Mouse (Mus musculus) heart, embryonic 16.5 days (tissue): ENCODE results near the gene Bet1l. TPM values are rescaled to one million over a fixed set of nuclear protein-coding genes. Genes with fewer than 3 reads are reported as not detected.

Experiments used
- polyA plus RNA-seq: library from polyadenylated mRNA; unstranded; fragments of >200 nt; fragmentation: Nextera tagmentation; extraction: Ambion mirVana; gene quantifications from 2 replicates; pipeline ENCODE4 v1.2.1, GENCODE M21; 2015

Bet1l gene
- polyA plus RNA-seq, 1 experiment from 2014 or later: 39.5 TPM

Other genes starting within 250 kb of the Bet1l start
- gene Olfr61, start 228.6 kb downstream of the Bet1l start, polyA plus RNA-seq: not detected in 2 replicates
- not detected in 2 replicates for gene Olfr53, start 211.1 kb downstream of the Bet1l start, polyA plus RNA-seq
- not detected in 2 replicates for gene Olfr539, start 197.6 kb downstream of the Bet1l start, polyA plus RNA-seq
- not detected in 2 replicates for gene Olfr45, start 175.6 kb downstream of the Bet1l start, polyA plus RNA-seq
- gene Olfr541, start 160.3 kb downstream of the Bet1l start, polyA plus RNA-seq: not detected in 2 replicates
- not detected in 2 replicates for gene Cyp2e1, start 93.8 kb downstream of the Bet1l start, polyA plus RNA-seq
- 0.14 and 0.34 TPM in 2 replicates for gene Syce1, start 69.7 kb downstream of the Bet1l start, polyA plus RNA-seq
- gene Zfp941, start 35.4 kb downstream of the Bet1l start, polyA plus RNA-seq: 0.74 and 0.93 TPM in 2 replicates
- gene Urah, start 22.6 kb downstream of the Bet1l start, polyA plus RNA-seq: 1.0 and 1.1 TPM in 2 replicates
- gene Scgb1c1, start 12.0 kb downstream of the Bet1l start, polyA plus RNA-seq: 0.62 and 0.84 TPM in 2 replicates
- not detected in 2 replicates for gene Odf3, start 9.8 kb downstream of the Bet1l start, polyA plus RNA-seq
- gene Gm45785, start 1.2 kb downstream of the Bet1l start, polyA plus RNA-seq: not detected in 2 replicates
- 43.7 and 50.4 TPM in 2 replicates for gene Ric8a, start 620 bp downstream of the Bet1l start, polyA plus RNA-seq
- 181 and 189 TPM in 2 replicates for gene Psmd13, start 24.4 kb upstream of the Bet1l start, polyA plus RNA-seq
- gene Sirt3, start 24.7 kb upstream of the Bet1l start, polyA plus RNA-seq: 65.4 and 71.2 TPM in 2 replicates
- 467 and 515 TPM in 2 replicates for gene Cox8b, start 42.9 kb upstream of the Bet1l start, polyA plus RNA-seq
- gene Nlrp6, start 63.3 kb upstream of the Bet1l start, polyA plus RNA-seq: 0.82 and 1.6 TPM in 2 replicates
- 12.2 and 12.4 TPM in 2 replicates for gene Pgghg, start 83.8 kb upstream of the Bet1l start, polyA plus RNA-seq
- gene Ifitm5, start 92.7 kb upstream of the Bet1l start, polyA plus RNA-seq: 1.3 and 1.6 TPM in 2 replicates
- 0.66 TPM in 1 of 2 replicates, not detected in the other for gene Gm45717, start 98.4 kb upstream of the Bet1l start, polyA plus RNA-seq
- gene Ifitm2, start 98.4 kb upstream of the Bet1l start, polyA plus RNA-seq: 525 and 571 TPM in 2 replicates
- gene Ifitm1, start 109.6 kb upstream of the Bet1l start, polyA plus RNA-seq: 24.0 and 34.8 TPM in 2 replicates
- gene Ifitm3, start 153.2 kb upstream of the Bet1l start, polyA plus RNA-seq: 157 and 218 TPM in 2 replicates
- 1.0 and 1.3 TPM in 2 replicates for gene Ifitm6, start 160.3 kb upstream of the Bet1l start, polyA plus RNA-seq
- gene Gm17387, start 171.6 kb upstream of the Bet1l start, polyA plus RNA-seq: not detected in 2 replicates
- gene B4galnt4, start 203.5 kb upstream of the Bet1l start, polyA plus RNA-seq: 0.54 and 0.97 TPM in 2 replicates
- 4.1 and 5.2 TPM in 2 replicates for gene Pkp3, start 220.6 kb upstream of the Bet1l start, polyA plus RNA-seq
- gene Sigirr, start 243.0 kb upstream of the Bet1l start, polyA plus RNA-seq: 7.4 and 8.5 TPM in 2 replicates